In genomic region chr14:48603490-48603889, GRCm38 (mm10) we compare ENCODE assay signal across 17 mouse cellular contexts.
"Had no signal": no experiment of that assay in that cellular context is flagged by ENCODE, and none has a peak within 500 bp of the region (broad histone marks: within the 10 kb centered on the region; RNA-seq: fewer than 3 reads in every experiment).

No protein-coding gene starts in this region.

- H3K9ac ChIP-seq: lung, embryonic 15.5 days; midbrain, embryonic 13.5 days; midbrain, embryonic 15.5 days; neural tube, embryonic 12.5 days; stomach, embryonic 15.5 days had no signal

- H3K4me2 ChIP-seq: lung, embryonic 15.5 days; midbrain, embryonic 11.5 days; midbrain, embryonic 13.5 days; midbrain, embryonic 15.5 days; neural tube, embryonic 12.5 days; stomach, embryonic 15.5 days had no signal

- H3K4me3 ChIP-seq: lung, embryonic 15.5 days; megakaryocyte, embryonic 14.5 days; midbrain, embryonic 13.5 days; midbrain, embryonic 15.5 days; neural tube, embryonic 12.5 days; stomach, embryonic 15.5 days had no signal

- H3K36me3 ChIP-seq: lung, embryonic 15.5 days; midbrain, embryonic 13.5 days; midbrain, embryonic 15.5 days; neural tube, embryonic 12.5 days; stomach, embryonic 15.5 days had no signal

- H3K9me3 ChIP-seq: lung, embryonic 15.5 days; midbrain, embryonic 13.5 days; midbrain, embryonic 15.5 days; neural tube, embryonic 12.5 days; stomach, embryonic 15.5 days had no signal

- H3K27ac ChIP-seq: lung, embryonic 15.5 days; macrophage; midbrain, embryonic 13.5 days; midbrain, embryonic 15.5 days; neural tube, embryonic 12.5 days; stomach, embryonic 15.5 days; stomach, postnatal 0 days had no signal

- DNase-seq: lung, adult 2 months; lung, postnatal 14 days; lung, postnatal 36 days; right cerebral cortex, postnatal 14 days; thymus, adult 2 months; thymus, postnatal 25 days; thymus, postnatal 4 days had no signal

- H3K4me1 ChIP-seq: lung, embryonic 15.5 days; megakaryocyte, embryonic 14.5 days; midbrain, embryonic 15.5 days; neural tube, embryonic 12.5 days; stomach, embryonic 15.5 days had no signal

- H3K27me3 ChIP-seq: lung, embryonic 15.5 days; megakaryocyte, embryonic 14.5 days; midbrain, embryonic 15.5 days; neural tube, embryonic 12.5 days; stomach, embryonic 15.5 days had no signal

- ATAC-seq: lung, postnatal 0 days; midbrain, embryonic 13.5 days; midbrain, embryonic 15.5 days had no signal
